Mouse (Mus musculus) urinary bladder, postnatal 4 days (tissue): ENCODE data around the gene Alkal2.

Experiments
- DNase-seq, 2 experiments: peaks; one replicate each; pipeline ENCODE4 v3.0.0; 2021 to 2022; ENCODE audit warnings: low spot score in 2 of 2

The Alkal2 gene

GRCm38 (mm10) chr12:30883986-30884621 lies at the start of gene Alkal2:
Gene Alkal2 (plus strand): TSS chr12:30884322.
- no peak for DNase-seq

GRCm38 (mm10) chr12:30848521-30848920 lies 35.6 kb upstream of the Alkal2 start:
- no peak for DNase-seq

GRCm38 (mm10) chr12:30850902-30851301 lies 33.2 kb upstream of the Alkal2 start:
- no peak for DNase-seq

- DNase-seq = no peak
Observed at GRCm38 (mm10) chr12:30851871-30852270, 32.3 kb upstream of the Alkal2 start.

GRCm38 (mm10) chr12:30855442-30856159 lies 28.5 kb upstream of the Alkal2 start:
- DNase-seq = no peak

- DNase-seq = no peak
Observed at GRCm38 (mm10) chr12:30856172-30856571, 27.9 kb upstream of the Alkal2 start.

GRCm38 (mm10) chr12:30864347-30864746 lies 19.8 kb upstream of the Alkal2 start:
- DNase-seq = no peak

GRCm38 (mm10) chr12:30865781-30866180 lies 18.3 kb upstream of the Alkal2 start:
- DNase-seq = no peak

GRCm38 (mm10) chr12:30879447-30879846 lies 4.7 kb upstream of the Alkal2 start:
- DNase-seq = no peak

- DNase-seq = no peak
Observed at GRCm38 (mm10) chr12:30883592-30883985, 533 bp upstream of the Alkal2 start.

GRCm38 (mm10) chr12:30884622-30885230 lies 604 bp downstream of the Alkal2 start:
- DNase-seq = no peak

- no peak for DNase-seq
Observed at GRCm38 (mm10) chr12:30885891-30886290, 1.8 kb downstream of the Alkal2 start.

GRCm38 (mm10) chr12:30888003-30888402 lies 3.9 kb downstream of the Alkal2 start:
- DNase-seq = no peak

- DNase-seq = no peak
Observed at GRCm38 (mm10) chr12:30890067-30890466, 5.9 kb downstream of the Alkal2 start.

- DNase-seq = no peak
Observed at GRCm38 (mm10) chr12:30891438-30891837, 7.3 kb downstream of the Alkal2 start.

GRCm38 (mm10) chr12:30897039-30897438 lies 12.9 kb downstream of the Alkal2 start:
- DNase-seq = no peak

- DNase-seq = no peak
Observed at GRCm38 (mm10) chr12:30908658-30909057, 24.5 kb downstream of the Alkal2 start.

GRCm38 (mm10) chr12:30909881-30910280 lies 25.8 kb downstream of the Alkal2 start:
- no peak for DNase-seq

- no peak for DNase-seq
Observed at GRCm38 (mm10) chr12:30910860-30911259, 26.7 kb downstream of the Alkal2 start.

- DNase-seq = peak; percentile 93 to 95
Observed at GRCm38 (mm10) chr12:30911261-30912047, 27.3 kb downstream of the Alkal2 start, which contains the start of the genes Acp1 and Sh3yl1. Gene Acp1 (minus strand): TSS chr12:30911589. Gene Sh3yl1 (plus strand): TSS chr12:30911668.

GRCm38 (mm10) chr12:30912048-30912381 lies 27.9 kb downstream of the Alkal2 start:
- peak; percentile 57 to 68 for DNase-seq

- DNase-seq = no peak
Observed at GRCm38 (mm10) chr12:30912840-30913239, 28.7 kb downstream of the Alkal2 start.
